Mouse (Mus musculus): ENCODE results near the gene Stum. TPM values are rescaled to one million over a fixed set of nuclear protein-coding genes. Genes with fewer than 3 reads are reported as not detected.

The Stum gene
- polyA plus RNA-seq, 1 experiment, result 0.69 TPM

- TF ChIP-seq CTCF (conservative IDR thresholded peaks at IDR 0.05; ENCODE audit: insufficient read depth, insufficient read length, low read depth, low read length), result peak; percentile 84
- peak; percentile 50 for TF ChIP-seq POLR2A (IDR thresholded peaks at IDR 0.05; ENCODE audit: low read depth, low read length)
- H3K36me3 ChIP-seq (ENCODE audit: control insufficient read depth, insufficient read depth, low read length), result no peaks in the 10 kb centered on the region
- 3% methylated on average over 27 of the region's 27 CpGs for WGBS
Measured at GRCm38 (mm10) chr1:180386951-180387749, 96.2 kb downstream of the Stum start.

GRCm38 (mm10) chr1:180385308-180385707 is 98.0 kb downstream of the Stum start:
- 53% methylated on average over 6 of the region's 6 CpGs for WGBS
- peak overlapping the region; percentile 58 for H3K27ac ChIP-seq (ENCODE audit: insufficient read depth, low read depth, low read length)
- no peak overlapping the region for H3K4me3 ChIP-seq (ENCODE audit: insufficient read depth, low read depth, low read length)
- no peaks in the 10 kb centered on the region for H3K36me3 ChIP-seq (ENCODE audit: control insufficient read depth, insufficient read depth, low read length)
- H3K4me1 ChIP-seq (ENCODE audit: control insufficient read depth, insufficient read depth, low read length), result peaks cover 21% of the 10 kb centered on the region
- peak; percentile 50 for DNase-seq
- no peak for TF ChIP-seq POLR2A (IDR thresholded peaks at IDR 0.05; ENCODE audit: low read depth, low read length)
- H3K27me3 ChIP-seq (replicated peaks; ENCODE audit: control insufficient read depth, insufficient read depth, low read length), result no peaks in the 10 kb centered on the region

More at GRCm38 (mm10) chr1:180386951-180387749, 96.2 kb downstream of the Stum start:
- H3K4me3 ChIP-seq (ENCODE audit: insufficient read depth, low read depth, low read length), result peak overlapping the region; percentile 48
- H3K27ac ChIP-seq (ENCODE audit: insufficient read depth, low read depth, low read length), result peak overlapping the region; percentile 94
- peak; percentile 100 for DNase-seq
- H3K4me1 ChIP-seq (ENCODE audit: control insufficient read depth, insufficient read depth, low read length), result peaks cover 31% of the 10 kb centered on the region
- H3K27me3 ChIP-seq (replicated peaks; ENCODE audit: control insufficient read depth, insufficient read depth, low read length), result no peaks in the 10 kb centered on the region

GRCm38 (mm10) chr1:180384486-180384885 is 98.8 kb downstream of the Stum start:
- Histone ChIP-seq H3K27ac (ENCODE audit: insufficient read depth, low read depth, low read length) (peak overlapping the region; percentile 7; the same call in 1 of the 2 replicates), H3K4me3 (ENCODE audit: insufficient read depth, low read depth, low read length) (no peak overlapping the region), H3K4me1 (ENCODE audit: control insufficient read depth, insufficient read depth, low read length) (peaks cover 19% of the 10 kb centered on the region), H3K27me3 (replicated peaks; ENCODE audit: control insufficient read depth, insufficient read depth, low read length) (no peaks in the 10 kb centered on the region), H3K36me3 (ENCODE audit: control insufficient read depth, insufficient read depth, low read length) (no peaks in the 10 kb centered on the region)
- DNase-seq, result no peak
- WGBS, result 65% methylated on average over 10 of the region's 10 CpGs
- TF ChIP-seq POLR2A (IDR thresholded peaks at IDR 0.05; ENCODE audit: low read depth, low read length), result no peak
- TF ChIP-seq CTCF (conservative IDR thresholded peaks at IDR 0.05; ENCODE audit: insufficient read depth, insufficient read length, low read depth, low read length), result no peak

DNA sequence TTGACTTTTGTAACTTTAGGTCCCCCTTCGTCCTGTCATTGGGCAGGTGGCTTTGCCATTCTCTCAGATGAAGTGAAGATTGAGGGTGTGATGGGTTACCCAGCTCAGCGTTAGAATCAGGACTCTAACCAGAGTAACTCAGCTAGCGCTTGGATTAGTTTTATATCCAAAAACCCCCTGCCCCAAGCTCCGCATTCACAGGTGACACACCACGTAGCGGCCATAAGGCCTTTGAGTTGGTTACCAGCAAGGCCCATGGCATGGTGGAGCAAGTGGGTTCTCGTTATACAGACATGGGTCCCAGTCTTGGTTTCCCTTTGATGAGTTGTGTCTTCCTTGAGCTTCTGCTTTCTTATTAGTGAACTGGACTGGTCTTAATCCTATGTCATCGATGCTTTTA is 99.4 kb downstream of the Stum start:
- no peak overlapping the region for H3K27ac ChIP-seq (ENCODE audit: insufficient read depth, low read depth, low read length)
- no peaks in the 10 kb centered on the region for H3K27me3 ChIP-seq (replicated peaks; ENCODE audit: control insufficient read depth, insufficient read depth, low read length)
- WGBS, result 93% methylated on average over 8 of the region's 8 CpGs
- no peak for DNase-seq
- H3K4me1 ChIP-seq (ENCODE audit: control insufficient read depth, insufficient read depth, low read length), result peaks cover 14% of the 10 kb centered on the region
- H3K4me3 ChIP-seq (ENCODE audit: insufficient read depth, low read depth, low read length), result no peak overlapping the region
- TF ChIP-seq CTCF (conservative IDR thresholded peaks at IDR 0.05; ENCODE audit: insufficient read depth, insufficient read length, low read depth, low read length) (no peak), POLR2A (IDR thresholded peaks at IDR 0.05; ENCODE audit: low read depth, low read length) (no peak)
- H3K36me3 ChIP-seq (ENCODE audit: control insufficient read depth, insufficient read depth, low read length), result no peaks in the 10 kb centered on the region

Other genes with a start within 250 kb of the Stum start
- gene Psen2, start 220.1 kb downstream of the Stum start, polyA plus RNA-seq (2012; rRNA removed), result 41.3 and 44.6 TPM in 2 replicates
- 14.1 and 14.9 TPM in 2 replicates for gene Itpkb, start 153.0 kb downstream of the Stum start, polyA plus RNA-seq (2012; rRNA removed)
- gene Parp1, start 85.4 kb upstream of the Stum start, polyA plus RNA-seq (2012; rRNA removed), result 20.2 and 24.6 TPM in 2 replicates
- gene Lin9, start 157.6 kb upstream of the Stum start, polyA plus RNA-seq (2012; rRNA removed), result 4.0 and 4.2 TPM in 2 replicates
- gene Mixl1, start 213.5 kb upstream of the Stum start, polyA plus RNA-seq (2012; rRNA removed), result not detected in 2 replicates
- 9.6 and 12.1 TPM in 2 replicates for gene Acbd3, start 242.5 kb upstream of the Stum start, polyA plus RNA-seq (2012; rRNA removed)

Measured in kidney, adult 2 months (tissue).